Mouse (Mus musculus) MEL (cell line): ENCODE data around the gene Gapdh. TPM values are rescaled to one million over a fixed set of nuclear protein-coding genes. Genes with fewer than 3 reads are reported as not detected.

Experiments used
- DNase-seq: peaks from one replicate; pipeline ENCODE4 v3.0.0; 2011; ENCODE audit warnings: low read depth, low spot score
- H3K27ac ChIP-seq: 2 replicates; pipeline ENCODE4 v1.5.1; 2012; ENCODE audit warnings: low read depth, mild to moderate bottlenecking, control low read depth, low read length, moderate library complexity; ENCODE audit not compliant: control insufficient read depth
- H3K27me3 ChIP-seq, 2 experiments: fragments of 150-350 bp in 1 of 2; sonication (generic) in 1 of 2; 2 replicates each; pipeline ENCODE4 v1.6.1; 2012; ENCODE audit warnings: low read length in 2 of 2, mild to moderate bottlenecking in 2 of 2, improper control_type of control experiment in 1 of 2, moderate library complexity in 1 of 2; ENCODE audit not compliant: insufficient read depth in 2 of 2, control insufficient read depth in 1 of 2
- H3K36me3 ChIP-seq, 2 experiments: 2 replicates each; pipeline ENCODE4 v1.6.1; 2012 to 2014; ENCODE audit warnings: low read length in 2 of 2, improper control_type of control experiment in 1 of 2, inconsistent platforms in 1 of 2, mild to moderate bottlenecking in 1 of 2; ENCODE audit not compliant: insufficient read depth in 2 of 2, control insufficient read depth in 1 of 2
- H3K4me1 ChIP-seq, 2 experiments: fragments of 150-350 bp in 1 of 2; sonication (generic) in 1 of 2; 2 replicates each; pipeline ENCODE4 v1.6.1; 2012; ENCODE audit warnings: low read length in 2 of 2, improper control_type of control experiment in 1 of 2, mild to moderate bottlenecking in 1 of 2; ENCODE audit not compliant: insufficient read depth in 2 of 2, control insufficient read depth in 1 of 2
- H3K4me3 ChIP-seq, 2 experiments: fragments of 150-350 bp in 1 of 2; sonication (generic) in 1 of 2; 2 replicates each; pipeline ENCODE4 v1.5.1; 2012; ENCODE audit warnings: low read depth in 2 of 2, low read length in 2 of 2, mild to moderate bottlenecking in 2 of 2, moderate library complexity in 2 of 2, control low read depth in 1 of 2, improper control_type of control experiment in 1 of 2; ENCODE audit not compliant: control insufficient read depth in 1 of 2, insufficient read depth in 1 of 2
- H3K79me2 ChIP-seq: 2 replicates; pipeline ENCODE4 v1.6.1; 2012; ENCODE audit warnings: mild to moderate bottlenecking, low read length, moderate library complexity; ENCODE audit not compliant: control insufficient read depth, poor library complexity, insufficient read depth
- H3K9ac ChIP-seq: 2 replicates; pipeline ENCODE4 v1.6.1; 2012; ENCODE audit warnings: low read depth, mild to moderate bottlenecking, control low read depth, low read length, moderate library complexity; ENCODE audit not compliant: control insufficient read depth, poor library complexity, severe bottlenecking
- H3K9me3 ChIP-seq: fragments of 150-350 bp; sonication (generic); replicated peaks from 2 replicates; pipeline ENCODE4 v1.6.1; 2012; ENCODE audit warnings: mild to moderate bottlenecking, low read length, improper control_type of control experiment, moderate library complexity; ENCODE audit not compliant: insufficient read depth
- BHLHE40 ChIP-seq: IDR thresholded peaks from 2 replicates; pipeline ENCODE4 v1.6.1; 2012; ENCODE audit warnings: low read depth, mild to moderate bottlenecking, inconsistent platforms, low read length, improper control_type of control experiment, borderline replicate concordance
- CHD2 ChIP-seq: IDR thresholded peaks from 2 replicates; pipeline ENCODE4 v1.6.1; 2011; ENCODE audit warnings: low read length, improper control_type of control experiment
- E2F4 ChIP-seq: IDR thresholded peaks from 2 replicates; pipeline ENCODE4 v1.6.1; 2011; ENCODE audit warnings: low read depth, low read length, improper control_type of control experiment, borderline replicate concordance
- ELF1 ChIP-seq: IDR thresholded peaks from 2 replicates; pipeline ENCODE4 v1.6.1; 2014; ENCODE audit warnings: low read depth, mild to moderate bottlenecking, inconsistent platforms, low read length, improper control_type of control experiment, moderate library complexity
- EP300 ChIP-seq, 2 experiments: IDR thresholded peaks; 2 replicates each; pipeline ENCODE4 v1.6.1; 2011; ENCODE audit warnings: improper control_type of control experiment in 2 of 2, low read length in 2 of 2, low read depth in 1 of 2, mild to moderate bottlenecking in 1 of 2
- ETS1 ChIP-seq: IDR thresholded peaks from 2 replicates; pipeline ENCODE4 v1.6.1; 2012; ENCODE audit warnings: low read depth, mild to moderate bottlenecking, inconsistent platforms, low read length, improper control_type of control experiment, moderate library complexity
- GATA1 ChIP-seq: IDR thresholded peaks from 2 replicates; pipeline ENCODE4 v1.6.1; 2011; ENCODE audit warnings: low read depth, low read length, improper control_type of control experiment
- HCFC1 ChIP-seq: IDR thresholded peaks from 2 replicates; pipeline ENCODE4 v1.6.1; 2012; ENCODE audit warnings: low read depth, mild to moderate bottlenecking, inconsistent platforms, low read length, improper control_type of control experiment, moderate library complexity
- JUND ChIP-seq: IDR thresholded peaks from 2 replicates; pipeline ENCODE4 v1.6.1; 2011; ENCODE audit warnings: low read depth, mild to moderate bottlenecking, improper control_type of control experiment, low read length
- MAFK ChIP-seq: IDR thresholded peaks from 2 replicates; pipeline ENCODE4 v1.6.1; 2011; ENCODE audit warnings: low read depth, mild to moderate bottlenecking, low read length, improper control_type of control experiment, borderline replicate concordance
- MAX ChIP-seq: IDR thresholded peaks from 2 replicates; pipeline ENCODE4 v1.6.1; 2011; ENCODE audit warnings: low read length, improper control_type of control experiment
- MAZ ChIP-seq: IDR thresholded peaks from 2 replicates; pipeline ENCODE4 v1.6.1; 2012; ENCODE audit warnings: low read depth, mild to moderate bottlenecking, inconsistent platforms, low read length, improper control_type of control experiment
- MXI1 ChIP-seq: IDR thresholded peaks from 2 replicates; pipeline ENCODE4 v1.6.1; 2011; ENCODE audit warnings: mild to moderate bottlenecking, low read depth, low read length, improper control_type of control experiment
- MYB ChIP-seq: IDR thresholded peaks from 2 replicates; pipeline ENCODE4 v1.6.1; 2011; ENCODE audit warnings: mild to moderate bottlenecking, low read depth, low read length, improper control_type of control experiment
- MYC ChIP-seq: IDR thresholded peaks from 2 replicates; pipeline ENCODE4 v1.6.1; 2011; ENCODE audit warnings: low read depth, mild to moderate bottlenecking, low read length, improper control_type of control experiment, moderate library complexity
- NELFE ChIP-seq: IDR thresholded peaks from 2 replicates; pipeline ENCODE4 v1.6.1; 2011; ENCODE audit warnings: low read depth, low read length, improper control_type of control experiment
- POLR2A ChIP-seq, 2 experiments: IDR thresholded peaks; 2 replicates each; pipeline ENCODE4 v1.6.1; 2011 to 2012; ENCODE audit warnings: low read length in 2 of 2, mild to moderate bottlenecking in 2 of 2, control low read depth in 1 of 2, improper control_type of control experiment in 1 of 2, low read depth in 1 of 2, moderate library complexity in 1 of 2; ENCODE audit not compliant: control insufficient read depth in 1 of 2, insufficient read depth in 1 of 2, poor library complexity in 1 of 2
- POLR2AphosphoS2 ChIP-seq: IDR thresholded peaks from 2 replicates; pipeline ENCODE4 v1.6.1; 2011; ENCODE audit warnings: low read length, improper control_type of control experiment
- POLR2AphosphoS5 ChIP-seq: IDR thresholded peaks from 2 replicates; pipeline ENCODE4 v1.6.1; 2012; ENCODE audit warnings: low read depth, borderline replicate concordance, mild to moderate bottlenecking, inconsistent platforms, low read length, moderate library complexity, mixed read lengths
- RCOR1 ChIP-seq: IDR thresholded peaks from 2 replicates; pipeline ENCODE4 v1.6.1; 2012; ENCODE audit warnings: low read depth, mild to moderate bottlenecking, inconsistent platforms, low read length, improper control_type of control experiment
- SIN3A ChIP-seq: IDR thresholded peaks from 2 replicates; pipeline ENCODE4 v1.6.1; 2012; ENCODE audit warnings: low read length, improper control_type of control experiment, inconsistent platforms
- SMC3 ChIP-seq: IDR thresholded peaks from 2 replicates; pipeline ENCODE4 v1.6.1; 2011; ENCODE audit warnings: low read depth, low read length, improper control_type of control experiment
- TBP ChIP-seq: IDR thresholded peaks from 2 replicates; pipeline ENCODE4 v1.8.0; 2011; ENCODE audit warnings: low read depth, low read length, improper control_type of control experiment
- TCF12 ChIP-seq: IDR thresholded peaks from 2 replicates; pipeline ENCODE4 v1.6.1; 2014; ENCODE audit warnings: low read depth, mild to moderate bottlenecking, inconsistent platforms, low read length, improper control_type of control experiment, moderate library complexity
- UBTF ChIP-seq: IDR thresholded peaks from 2 replicates; pipeline ENCODE4 v1.6.1; 2012; ENCODE audit warnings: low read depth, mild to moderate bottlenecking, inconsistent platforms, low read length, improper control_type of control experiment, moderate library complexity, borderline replicate concordance; ENCODE audit not compliant: insufficient read depth
- USF1 ChIP-seq: IDR thresholded peaks from 2 replicates; pipeline ENCODE4 v1.6.1; 2014; ENCODE audit warnings: low read depth, mild to moderate bottlenecking, inconsistent platforms, low read length, improper control_type of control experiment, moderate library complexity
- USF2 ChIP-seq, 2 experiments: IDR thresholded peaks; 2 replicates each; pipeline ENCODE4 v1.6.1; 2011 to 2012; ENCODE audit warnings: improper control_type of control experiment in 2 of 2, low read length in 2 of 2, borderline replicate concordance in 1 of 2, inconsistent platforms in 1 of 2, low read depth in 1 of 2, mild to moderate bottlenecking in 1 of 2; ENCODE audit not compliant: insufficient read depth in 1 of 2
- ZKSCAN1 ChIP-seq: IDR thresholded peaks from 2 replicates; pipeline ENCODE4 v1.6.1; 2012; ENCODE audit warnings: low read depth, mild to moderate bottlenecking, inconsistent platforms, low read length, improper control_type of control experiment, moderate library complexity
- ZMIZ1 ChIP-seq: IDR thresholded peaks from 2 replicates; pipeline ENCODE4 v1.6.1; 2012; ENCODE audit warnings: low read depth, mild to moderate bottlenecking, inconsistent platforms, low read length, improper control_type of control experiment, moderate library complexity
- ZNF384 ChIP-seq: IDR thresholded peaks from 2 replicates; pipeline ENCODE4 v1.6.1; 2012; ENCODE audit warnings: low read depth, mild to moderate bottlenecking, inconsistent platforms, low read length, improper control_type of control experiment
- polyA plus RNA-seq, 2 experiments: library from polyadenylated mRNA; stranded (reverse) in 1 of 2; unstranded in 1 of 2; fragments of >175 nt in 1 of 2; fragments of >200 nt in 1 of 2; gene quantifications; 2 replicates each; pipeline versions ENCODE4 v1.2.1 to v1.2.4; 2012; ENCODE audit warnings: low replicate concordance in 2 of 2, low read depth in 1 of 2; ENCODE audit not compliant: insufficient read length in 2 of 2, insufficient read depth in 1 of 2, missing spikeins in 1 of 2
- total RNA-seq: library from RNA; depleted of rRNA; stranded (reverse); fragments of 300-350 nt; gene quantifications from 2 replicates; pipeline ENCODE4 v1.2.3, GENCODE M21; 2012

Gene Gapdh
- total and polyA plus RNA-seq, 3 experiments: 723 to 1,834 TPM; not detected in 1

GRCm38 (mm10) chr6:125166861-125167650 lies 789 bp upstream of the Gapdh start (continued):
- no peak for TF ChIP-seq MYC
- no peak for TF ChIP-seq JUND
- TF ChIP-seq NELFE: no peak; the same call in 1 of the 2 replicates
- no peak for TF ChIP-seq USF2 (IDR thresholded peaks at IDR 0.05; ENCODE audit: borderline replicate concordance in 1 of 2, insufficient read depth in 1 of 2, low read depth in 1 of 2, low read length in 2 of 2)
- TF ChIP-seq ZNF384: no peak
- TF ChIP-seq MAZ: 0 out of 2 replicates have a peak, but pooled peaks have one; percentile 2

GRCm38 (mm10) chr6:125165328-125165891 lies 857 bp downstream of the Gapdh start:
- no peaks in the 10 kb centered on the region for H3K27me3 ChIP-seq
- no peaks in the 10 kb centered on the region for H3K9me3 ChIP-seq
- peaks cover 24% of the 10 kb centered on the region for H3K79me2 ChIP-seq
- H3K9ac ChIP-seq: peak overlapping the region; percentile 94
- TF ChIP-seq CHD2: peak; percentile 75
- no peak for TF ChIP-seq MAFK
- peak; percentile 40; the same call in 1 of the 2 replicates for TF ChIP-seq TCF12
- TF ChIP-seq HCFC1: peak; percentile 66
- no peak; a peak in 2 of 4 replicates for TF ChIP-seq EP300 (IDR thresholded peaks at IDR 0.05; ENCODE audit: low read depth in 1 of 2, low read length in 2 of 2)
- TF ChIP-seq MYB: no peak
- TF ChIP-seq RCOR1: 0 out of 2 replicates have a peak, but pooled peaks have one; percentile 44
- peak; percentile 89 for TF ChIP-seq SIN3A
- no peak for TF ChIP-seq JUND
- peak; percentile 100 for TF ChIP-seq POLR2AphosphoS2
- TF ChIP-seq MYC: peak; percentile 75
- peak; percentile 98 for TF ChIP-seq MXI1
- peak; percentile 46; the same call in 1 of the 2 replicates for TF ChIP-seq ETS1
- peak; percentile 99 to 100 for TF ChIP-seq POLR2A (IDR thresholded peaks at IDR 0.05; ENCODE audit: control insufficient read depth in 1 of 2, insufficient read depth in 1 of 2, low read depth in 1 of 2, low read length in 2 of 2, poor library complexity in 1 of 2)
- TF ChIP-seq ZKSCAN1: 0 out of 2 replicates have a peak, but pooled peaks have one; percentile 6
- TF ChIP-seq USF1: 0 out of 2 replicates have a peak, but pooled peaks have one; percentile 16
- TF ChIP-seq SMC3: no peak
- peak; percentile 98 for TF ChIP-seq TBP
- TF ChIP-seq MAX: peak; percentile 82
- peak; percentile 99 for TF ChIP-seq ZMIZ1
- peak; percentile 93; the same call in 1 of the 2 replicates for TF ChIP-seq POLR2AphosphoS5
- TF ChIP-seq MAZ: peak; percentile 96
- peak; percentile 100 for TF ChIP-seq NELFE
- no peak for TF ChIP-seq UBTF
- 0 out of 2 replicates have a peak, but pooled peaks have one; percentile 9 for TF ChIP-seq GATA1
- no peak for TF ChIP-seq E2F4
- TF ChIP-seq ELF1: peak; percentile 23; the same call in 1 of the 2 replicates
- TF ChIP-seq BHLHE40: peak; percentile 69
- DNase-seq: peak; percentile 98
- H3K27ac ChIP-seq: peak overlapping the region; percentile 83
- H3K4me1 ChIP-seq: peaks cover 3 to 29% of the 10 kb centered on the region in 2 experiments
- peaks cover 0 to 26% of the 10 kb centered on the region in 2 experiments; a peak in 3 of 4 replicates for H3K36me3 ChIP-seq
- peak overlapping the region; percentile 64 to 74 for H3K4me3 ChIP-seq
